Mouse (Mus musculus) thymus, adult 18-20 months (tissue): ENCODE results near the gene Pcare.

Experiments used
- DNase-seq, 2 experiments: peaks; one replicate each; pipeline ENCODE4 v3.0.0; 2022; ENCODE audit warnings: mixed read lengths in 2 of 2

Gene Pcare

DNA sequence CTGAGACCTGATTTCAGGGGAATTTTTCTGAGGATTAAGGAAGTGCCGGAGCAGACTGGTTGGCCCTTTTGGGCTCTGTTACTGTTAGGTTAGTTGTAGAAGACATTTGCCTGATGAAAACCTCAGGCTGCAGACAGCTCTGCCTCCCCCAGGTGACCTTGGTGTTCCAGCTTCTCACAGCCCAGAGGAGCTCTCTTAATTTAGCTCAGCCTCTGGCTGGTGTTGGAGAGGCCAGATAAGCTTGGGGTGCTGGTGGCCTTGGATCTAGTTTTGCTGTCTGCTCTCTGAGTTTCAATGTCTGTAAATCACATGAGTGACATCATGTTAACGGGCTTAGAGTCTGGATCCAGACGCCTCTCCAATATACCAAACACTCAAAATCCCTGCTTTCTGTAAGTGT lies 31.7 kb downstream of the Pcare start:
- no peak for DNase-seq

DNA sequence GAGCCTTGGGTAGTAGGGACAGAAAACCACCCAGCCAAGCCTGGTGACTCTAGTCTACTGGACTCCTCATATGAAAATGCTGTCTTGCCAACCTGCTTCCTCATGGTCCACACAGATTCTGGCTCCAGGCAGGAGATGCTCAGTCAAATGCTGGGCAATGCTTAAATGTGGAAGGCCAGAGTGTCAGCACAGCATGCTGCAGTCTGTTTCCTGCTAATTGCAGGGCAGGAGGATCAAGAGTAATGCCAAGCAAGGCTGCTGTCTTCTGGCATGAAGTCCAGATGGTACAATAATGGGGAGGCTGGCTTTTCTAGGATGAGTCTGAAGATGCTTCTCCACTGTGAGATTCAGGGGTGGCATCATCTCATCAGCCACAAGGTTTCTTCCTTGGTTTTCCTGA lies 32.3 kb downstream of the Pcare start:
- no peak for DNase-seq

DNA sequence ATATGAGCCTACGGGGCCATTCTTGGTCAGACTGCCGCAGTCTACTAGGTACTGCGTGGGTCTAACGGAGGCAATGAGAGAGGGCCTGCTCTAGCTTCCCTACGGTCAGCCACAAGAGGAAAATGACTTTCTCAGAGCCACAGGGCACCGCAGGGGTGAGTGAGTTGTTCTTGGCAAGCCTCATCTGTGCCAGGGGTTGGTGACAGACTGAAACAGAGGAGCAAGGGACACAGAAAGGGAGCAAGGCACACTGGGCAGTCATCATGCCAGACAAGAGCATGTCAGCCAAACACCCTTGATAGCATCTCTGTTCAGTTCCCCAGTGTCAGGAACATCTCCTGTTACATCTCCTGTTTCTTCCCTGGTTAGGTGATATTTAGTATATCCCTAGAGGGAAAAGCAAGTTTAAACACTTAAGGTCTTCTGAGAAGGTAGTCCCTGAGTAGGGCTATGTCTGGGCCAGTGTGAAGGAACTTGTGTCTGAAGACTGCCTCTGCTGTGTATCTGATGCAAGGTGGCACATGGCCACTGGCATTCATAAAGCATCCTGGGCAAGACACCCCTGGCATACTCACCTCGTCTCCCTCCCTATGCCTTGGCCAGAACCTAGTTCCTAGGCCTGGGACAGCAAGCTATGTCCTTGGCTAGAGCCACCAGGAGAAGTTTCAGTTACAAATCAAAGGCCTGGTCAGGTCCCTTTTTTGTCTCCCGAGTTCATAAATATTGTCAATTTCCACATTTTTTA lies 34.6 kb downstream of the Pcare start:
- DNase-seq = no peak

DNA sequence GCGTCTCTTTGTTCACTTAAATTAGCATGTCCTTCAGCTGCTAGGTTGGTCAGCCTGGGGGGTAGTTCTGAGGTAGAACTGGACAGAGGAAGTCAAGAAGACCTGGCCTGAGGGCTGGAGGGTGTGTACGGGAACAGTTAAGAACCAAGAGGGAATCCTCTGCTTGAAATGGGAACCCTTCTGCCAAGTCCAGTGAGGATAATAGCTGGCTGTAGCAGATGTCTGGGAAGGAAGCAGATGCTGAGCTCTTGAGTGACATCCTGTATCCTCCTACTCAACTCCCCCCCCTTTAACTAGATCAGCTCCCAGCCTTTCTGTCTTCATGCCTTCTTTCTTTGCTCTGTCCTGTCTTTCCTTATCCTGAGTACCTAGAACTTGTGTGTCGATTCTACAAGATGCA lies 37.7 kb downstream of the Pcare start:
- DNase-seq = no peak

DNA sequence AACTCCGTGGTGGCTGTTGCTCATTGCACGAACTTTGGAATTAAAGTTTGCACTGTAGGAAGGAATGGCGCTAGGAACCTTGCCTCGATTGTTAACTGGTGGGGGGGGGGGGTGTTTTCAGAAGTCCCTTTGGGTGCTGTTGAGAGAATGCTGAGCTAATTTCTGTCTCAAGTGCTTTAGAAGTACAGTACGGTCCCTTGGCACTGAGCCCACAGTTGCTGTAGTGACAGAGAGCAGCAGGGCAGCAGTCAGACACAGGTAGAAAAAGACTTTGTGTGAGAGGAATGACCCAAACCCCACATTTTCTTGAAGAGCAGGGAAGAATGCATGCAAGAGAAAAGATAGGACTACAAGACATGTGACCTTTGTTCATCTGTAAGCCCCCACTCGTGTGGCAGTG lies 40.4 kb downstream of the Pcare start:
- DNase-seq = no peak

DNA sequence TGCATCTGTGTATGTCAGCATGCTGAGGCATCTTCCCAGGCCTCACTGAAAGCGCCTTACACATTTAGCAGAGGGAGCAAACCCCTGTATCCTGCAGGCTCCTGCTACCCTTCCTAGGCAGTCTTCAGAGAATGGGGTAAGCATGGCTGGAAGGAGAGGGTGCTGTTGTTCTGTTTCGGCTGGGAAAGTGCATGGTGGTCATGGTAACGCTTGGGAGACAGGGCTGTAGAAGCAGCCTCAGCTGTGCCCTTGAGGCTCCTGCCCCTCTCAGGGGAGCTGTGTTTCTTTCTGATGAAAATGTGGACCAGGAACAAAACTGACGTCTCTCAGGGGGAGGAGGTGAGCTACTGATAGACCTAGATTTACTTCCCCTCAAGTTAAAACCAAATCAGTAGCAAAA lies 45.0 kb downstream of the Pcare start:
- no peak for DNase-seq

DNA sequence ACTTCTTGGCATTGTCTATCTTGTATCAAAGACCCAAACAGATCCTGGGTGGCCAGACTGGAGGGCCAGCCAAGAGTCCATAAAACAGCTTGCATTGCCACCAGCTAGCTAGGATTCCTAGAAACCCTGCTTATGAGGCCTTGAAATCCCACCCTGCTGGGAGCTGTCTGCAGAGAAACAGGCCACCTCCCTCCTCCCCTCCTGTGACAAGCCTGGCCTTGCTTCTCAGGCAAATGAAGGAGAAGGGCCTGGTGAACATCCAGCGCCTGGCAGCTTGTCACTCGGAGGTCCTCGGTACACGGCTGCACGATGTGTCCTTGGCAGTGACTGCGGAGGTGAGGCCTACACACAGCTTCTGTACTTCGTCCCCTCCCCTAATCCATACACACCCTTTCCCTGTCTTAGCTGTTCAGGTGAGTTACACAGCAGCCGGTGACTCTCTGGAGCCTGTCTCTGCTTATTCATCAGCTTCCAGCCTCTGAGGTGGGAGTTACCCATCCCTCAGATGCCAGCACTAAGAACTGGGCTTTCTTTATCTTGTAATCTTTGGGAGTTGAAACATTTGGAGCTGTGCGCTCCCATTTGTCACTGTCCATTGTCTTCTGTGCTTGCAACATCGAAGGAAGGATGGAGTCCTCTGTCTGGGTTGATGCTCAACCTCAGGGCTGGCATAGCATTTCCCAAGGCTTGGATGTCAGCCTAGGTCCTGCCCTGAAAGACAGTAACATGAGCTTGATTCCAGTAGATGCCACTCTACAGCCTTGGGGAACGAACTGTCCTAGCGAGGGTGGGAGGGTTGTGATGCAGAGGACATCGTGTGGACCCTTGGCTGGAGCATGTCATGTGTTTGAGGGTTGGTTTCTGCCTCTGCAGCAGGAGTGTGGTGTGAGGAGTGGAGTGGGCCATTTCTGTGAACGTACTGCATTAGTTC lies 46.9 kb downstream of the Pcare start:
- DNase-seq = no peak

DNA sequence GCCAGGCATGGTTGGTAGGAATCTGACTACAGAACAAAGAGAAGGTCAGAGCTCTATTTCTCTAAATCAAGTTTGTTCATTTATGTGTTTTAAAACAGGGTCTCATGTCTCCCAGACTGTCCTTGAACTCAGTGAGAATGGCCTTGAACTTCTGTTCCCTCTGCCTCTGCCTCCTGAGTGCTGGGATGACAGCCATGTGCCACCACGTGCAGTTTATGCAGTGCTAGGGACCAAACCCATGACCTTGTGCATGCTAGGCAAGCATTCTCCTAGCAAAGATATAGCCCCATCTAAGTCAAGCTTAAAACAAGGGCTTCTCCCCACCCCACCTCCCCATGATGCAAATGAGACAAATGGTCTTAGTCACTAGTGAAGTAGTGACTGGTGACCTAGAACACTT lies 47.6 kb downstream of the Pcare start:
- DNase-seq = no peak

DNA sequence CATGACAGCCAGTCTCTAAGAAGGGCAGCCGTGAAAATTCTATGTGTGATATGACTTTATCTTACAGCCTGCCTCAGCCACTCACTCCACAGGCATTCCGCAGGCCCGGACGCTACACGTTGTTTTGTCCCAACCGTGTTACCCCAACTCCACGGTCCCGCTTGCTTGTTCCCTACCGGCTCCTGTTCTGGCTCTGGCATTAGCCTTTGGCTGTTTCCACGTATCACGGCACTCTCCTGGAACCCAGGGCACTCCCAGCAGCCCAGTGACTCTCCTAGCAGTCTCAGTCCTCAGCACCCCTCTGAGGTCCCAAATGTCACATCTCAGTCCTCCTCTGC lies 54.1 kb downstream of the Pcare start:
- DNase-seq = no peak

DNA sequence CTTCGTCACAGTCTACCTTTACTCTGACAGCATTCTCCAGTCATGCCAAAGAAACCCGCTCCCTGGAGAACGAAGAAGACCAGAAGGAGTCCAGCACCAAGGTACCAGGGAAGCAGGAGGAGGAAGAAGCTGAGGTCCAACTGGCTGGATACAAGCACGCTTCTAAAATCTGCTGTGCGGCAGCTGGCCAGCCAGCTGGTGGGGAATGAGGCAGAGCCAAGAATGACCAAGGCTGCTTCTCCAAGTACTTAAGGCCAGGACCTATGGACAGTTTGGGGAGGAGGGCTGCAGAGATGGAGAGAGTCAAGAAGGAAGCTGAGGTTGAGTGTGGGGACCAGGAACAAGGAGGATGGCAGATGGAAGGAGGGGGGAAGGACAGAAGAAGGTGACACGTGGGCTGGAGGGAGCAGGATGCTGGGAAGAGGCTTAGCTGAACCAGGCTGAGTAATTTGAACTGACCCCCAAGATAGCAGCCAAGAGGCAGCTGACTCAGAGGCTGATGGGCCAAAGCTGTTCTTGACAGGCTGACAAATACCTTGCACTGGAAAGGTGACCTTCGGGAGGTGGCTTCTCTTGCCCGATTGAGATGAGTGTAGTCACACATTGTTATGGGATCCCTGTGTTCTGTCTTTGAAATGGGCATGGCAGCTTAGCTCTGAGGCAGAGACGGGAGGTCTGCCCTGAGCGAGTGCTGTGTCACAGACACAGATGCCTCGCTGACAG lies 54.6 kb downstream of the Pcare start:
- no peak for DNase-seq

DNA sequence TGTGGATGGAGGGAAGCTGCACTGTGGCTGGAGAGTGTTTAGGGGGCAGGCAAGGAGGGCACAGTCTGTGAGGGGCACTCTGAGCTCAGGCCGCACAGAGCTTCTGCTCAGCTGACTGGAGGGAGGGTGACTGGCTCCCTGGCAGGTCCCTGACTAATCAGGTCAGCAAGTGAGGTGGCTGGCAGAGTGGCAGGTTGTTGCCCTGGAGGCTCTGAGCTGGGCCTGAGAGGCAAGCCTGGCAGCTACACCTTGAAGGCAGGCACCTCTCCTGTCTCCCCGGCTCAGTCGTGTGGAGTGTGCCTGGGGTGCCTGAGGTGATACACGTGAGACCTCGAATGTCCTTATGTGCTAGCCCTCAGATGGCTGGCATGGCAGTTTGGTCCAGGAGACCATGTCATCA lies 56.3 kb downstream of the Pcare start:
- DNase-seq = no peak

DNA sequence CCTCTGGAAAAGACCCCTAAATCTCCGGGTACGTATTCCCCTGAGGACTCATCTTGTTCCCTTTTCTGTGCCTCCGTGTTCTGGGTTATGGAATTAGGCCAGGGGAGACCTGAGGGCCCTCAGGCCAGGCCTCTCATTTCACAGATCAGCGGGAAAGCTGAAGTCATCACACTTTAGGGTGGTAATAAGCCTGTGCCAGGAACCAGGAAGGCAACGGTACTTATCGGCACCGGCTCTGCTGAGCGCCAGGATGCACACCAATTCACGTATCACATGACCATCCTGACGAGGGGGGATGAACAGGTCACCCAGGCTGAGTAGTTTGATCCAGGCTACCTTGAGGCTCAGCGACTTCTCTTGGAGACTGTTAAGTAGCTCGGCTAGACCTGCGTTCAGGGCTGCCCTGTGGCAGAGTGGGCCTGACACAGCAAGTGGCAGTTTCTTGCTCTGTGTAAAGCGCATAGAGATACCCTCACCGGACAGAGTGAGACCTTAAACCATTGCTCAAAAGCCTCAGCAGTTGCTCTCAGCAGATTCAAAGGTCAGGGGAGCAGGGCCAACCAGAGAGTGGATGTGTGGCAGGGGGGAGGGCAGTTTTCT lies 56.9 kb downstream of the Pcare start:
- no peak for DNase-seq

DNA sequence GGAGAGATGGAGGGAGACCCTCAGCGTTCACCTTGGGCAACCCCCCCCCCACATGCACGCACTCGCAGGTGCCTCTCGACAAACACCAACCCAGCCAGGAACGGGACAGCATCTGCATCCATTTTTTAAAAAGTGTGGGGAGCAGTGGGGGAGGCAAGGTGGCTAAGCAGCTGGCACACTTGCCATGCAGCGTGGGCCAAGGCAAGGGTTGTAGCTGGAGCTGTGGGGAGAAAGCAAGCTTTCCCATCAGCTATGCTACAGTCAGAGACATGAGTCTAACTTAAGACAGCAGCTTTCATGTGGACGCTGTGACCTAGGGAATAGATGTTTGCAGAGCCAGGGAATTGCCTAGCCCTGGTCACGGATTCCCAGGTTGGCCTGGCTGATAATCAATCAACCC lies 57.5 kb downstream of the Pcare start:
- no peak for DNase-seq

DNA sequence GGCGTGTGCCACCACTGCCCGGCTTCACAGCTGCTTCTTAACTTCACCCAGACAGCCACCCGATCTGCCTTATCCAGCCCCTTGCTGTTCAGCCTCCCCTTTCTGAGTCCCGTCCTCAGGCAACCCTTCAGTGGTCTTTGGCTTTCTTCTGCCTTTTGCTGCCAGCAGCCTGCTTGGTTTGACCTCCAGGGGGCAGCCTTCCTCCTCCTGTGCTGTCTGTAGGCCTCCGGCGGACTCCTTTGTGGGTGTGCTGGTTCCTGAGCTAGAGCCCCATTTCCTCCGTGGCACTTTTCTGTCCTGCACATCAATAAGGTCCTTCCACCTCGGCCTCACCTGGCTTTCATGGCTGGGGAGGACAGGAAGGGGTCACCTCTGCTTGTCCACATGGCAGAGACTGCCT lies 58.9 kb downstream of the Pcare start:
- DNase-seq = no peak
